Mouse (Mus musculus) liver, embryonic 13.5 days (tissue): Measurements from ENCODE around the gene Ltbp4. TPM values are rescaled to one million over a fixed set of nuclear protein-coding genes. Genes with fewer than 3 reads are reported as not detected.

Experiments used
- ATAC-seq: fragments of 200-750 bp; cut with Nextera tagmentation; 2 replicates; pipeline ENCODE4 v1.8.0; 2017; ENCODE audit warnings: low read depth, mild to moderate bottlenecking, moderate number of reproducible peaks, moderate library complexity
- DNase-seq: peaks from one replicate; pipeline ENCODE4 v3.0.0; 2022
- H3K27ac ChIP-seq: fragments of 300-500 bp; sonication (generic); 2 replicates; pipeline ENCODE4 v1.5.1; 2015; ENCODE audit warnings: moderate library complexity, mild to moderate bottlenecking, inconsistent platforms
- H3K27me3 ChIP-seq: fragments of 300-500 bp; sonication (generic); 2 replicates; pipeline ENCODE4 v1.6.1; 2015; ENCODE audit warnings: mild to moderate bottlenecking, inconsistent platforms
- H3K36me3 ChIP-seq: fragments of 300-500 bp; sonication (generic); 2 replicates; pipeline ENCODE4 v1.6.1; 2015; ENCODE audit warnings: mild to moderate bottlenecking, inconsistent platforms
- H3K4me1 ChIP-seq: fragments of 300-500 bp; sonication (generic); replicated peaks from 2 replicates; pipeline ENCODE4 v1.6.1; 2015; ENCODE audit warnings: inconsistent platforms
- H3K4me2 ChIP-seq: fragments of 300-500 bp; sonication (generic); 2 replicates; pipeline ENCODE4 v1.6.1; 2015; ENCODE audit warnings: inconsistent platforms, mild to moderate bottlenecking, moderate library complexity
- H3K4me3 ChIP-seq: fragments of 300-500 bp; sonication (generic); replicated peaks from 2 replicates; pipeline ENCODE4 v1.5.1; 2015; ENCODE audit warnings: mild to moderate bottlenecking, inconsistent platforms
- H3K9ac ChIP-seq: fragments of 300-500 bp; sonication (generic); 2 replicates; pipeline ENCODE4 v1.6.1; 2015; ENCODE audit warnings: mild to moderate bottlenecking, inconsistent platforms
- H3K9me3 ChIP-seq: fragments of 300-500 bp; sonication (generic); replicated peaks from 2 replicates; pipeline ENCODE4 v1.6.1; 2016; ENCODE audit warnings: inconsistent platforms
- WGBS: fragments of 180-500 bp; shearing (Covaris S2); methylation state at CpG from one replicate; pipeline ENCODE4 v1.1.7; 2015; ENCODE audit not compliant: insufficient replicate concordance; 5-methylcytosine and 5-hydroxymethylcytosine counted together
- polyA plus RNA-seq: library from polyadenylated mRNA; unstranded; fragments of >200 nt; fragmentation: Nextera tagmentation; extraction: Ambion mirVana; gene quantifications from 2 replicates; pipeline ENCODE4 v1.2.1, GENCODE M21; 2015

Ltbp4 gene
- polyA plus RNA-seq, 1 experiment from 2014 or later: 3.9 TPM

DNA sequence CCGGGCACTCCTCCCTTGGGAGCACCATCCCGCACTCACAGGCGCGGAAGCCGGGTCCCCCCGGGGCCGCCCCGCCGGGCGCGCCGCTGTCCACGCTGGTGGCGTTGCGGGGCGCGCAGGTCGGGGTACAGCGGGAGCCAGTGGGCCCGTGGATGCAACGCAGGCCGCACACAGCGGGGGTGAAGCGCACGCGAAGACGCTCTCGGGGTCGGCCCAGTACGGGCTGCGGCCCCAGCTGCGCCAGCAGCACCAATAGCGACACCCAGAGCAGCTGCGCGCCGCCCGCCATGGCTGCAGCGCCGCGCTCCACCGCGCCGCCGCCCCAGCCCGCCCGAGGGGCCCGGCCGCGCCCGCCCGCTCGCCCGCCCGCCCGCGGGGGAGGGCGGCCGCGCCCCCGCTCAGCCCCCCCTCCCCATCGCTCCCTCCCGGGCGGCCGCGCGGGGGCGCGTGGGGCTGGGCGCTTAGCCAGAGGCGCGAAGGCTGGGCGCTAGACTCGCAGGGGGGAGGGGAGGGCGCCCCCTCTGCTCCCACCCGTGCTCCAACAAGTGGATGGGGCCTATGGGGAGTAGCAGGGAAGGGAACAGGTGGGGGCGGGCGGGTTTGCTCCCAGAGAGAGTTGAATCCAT is 4.1 kb downstream of the Ltbp4 start:
- Histone ChIP-seq H3K27me3 (peaks cover 100% of the 10 kb centered on the region), H3K9ac (peak overlapping the region; percentile 22; the same call in 1 of the 2 replicates), H3K36me3 (no peaks in the 10 kb centered on the region), H3K27ac (no peak overlapping the region), H3K9me3 (no peaks in the 10 kb centered on the region), H3K4me2 (peak overlapping the region; percentile 73), H3K4me1 (peaks cover 75% of the 10 kb centered on the region), H3K4me3 (peak overlapping the region; percentile 45)
- DNase-seq: no peak
- WGBS: under 1% methylated on average over 57 of the region's 77 CpGs
- no peak for ATAC-seq

DNA sequence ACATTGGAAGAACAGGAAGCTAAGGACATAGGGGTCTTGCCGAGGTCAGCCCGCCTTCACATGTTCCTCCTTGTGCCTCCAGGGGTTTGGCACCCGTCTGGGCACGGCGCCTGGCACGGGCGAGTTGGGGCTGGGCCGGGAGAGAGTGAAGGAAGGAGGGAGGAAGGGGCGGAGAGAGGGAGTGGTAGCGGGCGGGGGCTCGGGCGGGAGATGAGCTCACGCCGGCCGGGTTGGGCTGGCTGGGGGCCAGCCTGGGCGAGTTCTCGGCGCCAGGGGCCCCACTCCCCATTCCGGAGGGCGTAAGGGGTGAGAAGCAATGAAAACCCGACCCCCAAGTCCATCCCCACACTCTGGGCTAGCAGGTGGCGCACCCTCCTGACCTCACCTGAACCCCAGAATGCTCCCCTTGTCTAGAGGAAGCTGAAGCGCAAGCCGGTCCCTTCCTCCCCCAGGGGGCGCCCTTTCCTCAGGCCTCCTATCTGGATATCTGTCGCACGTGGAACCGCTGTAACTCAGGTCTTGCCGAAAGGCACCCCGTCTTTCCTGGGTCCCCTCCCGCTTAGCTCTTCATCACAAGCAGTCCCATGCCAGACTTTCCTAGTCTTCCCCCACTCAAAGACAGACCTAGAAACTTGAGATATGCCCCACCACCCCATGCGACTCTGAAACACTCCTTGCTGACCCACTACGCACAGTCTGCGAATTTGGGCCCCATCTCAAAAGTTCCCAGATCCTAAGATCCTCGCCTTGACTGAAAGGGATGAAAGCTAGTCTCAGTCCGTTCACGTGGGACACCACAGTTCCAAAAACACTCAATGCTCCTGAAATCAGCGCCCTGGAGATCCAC is 4.9 kb downstream of the Ltbp4 start:
- no peak overlapping the region; the same call in 1 of the 2 replicates for H3K9ac ChIP-seq

DNA sequence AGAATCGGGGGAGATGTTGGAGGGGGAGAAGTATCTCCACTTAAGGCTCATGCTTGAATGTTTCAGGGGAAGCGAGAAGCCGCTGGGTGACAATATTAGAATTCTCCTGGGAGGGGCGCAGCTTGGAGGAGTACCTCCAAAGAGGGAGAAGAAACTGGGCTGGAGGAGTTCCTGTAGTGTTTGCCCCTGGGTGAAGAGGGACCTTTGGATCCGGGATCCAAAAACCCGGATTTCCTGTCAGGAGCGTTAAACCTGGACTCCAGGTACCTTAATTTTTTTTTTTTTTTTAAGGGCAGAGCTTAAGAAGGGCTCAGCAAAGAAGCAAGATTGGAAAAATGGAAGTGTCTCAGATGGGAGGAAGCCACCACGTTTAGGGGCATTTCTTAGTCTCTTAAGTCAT is 5.6 kb downstream of the Ltbp4 start:
- Histone ChIP-seq H3K36me3 (no peaks in the 10 kb centered on the region), H3K4me2 (peak overlapping the region; percentile 73), H3K9me3 (no peaks in the 10 kb centered on the region), H3K27ac (no peak overlapping the region), H3K4me3 (peak overlapping the region; percentile 45; the same call in 1 of the 2 replicates), H3K4me1 (peaks cover 68% of the 10 kb centered on the region), H3K27me3 (peaks cover 100% of the 10 kb centered on the region), H3K9ac (no peak overlapping the region)
- ATAC-seq: no peak
- WGBS: 5% methylated on average over 8 of the region's 8 CpGs
- no peak for DNase-seq

More for the DNA sequence above, 4.9 kb downstream of the Ltbp4 start:
- Histone ChIP-seq H3K27me3 (peaks cover 100% of the 10 kb centered on the region), H3K4me3 (peak overlapping the region; percentile 45), H3K4me2 (peak overlapping the region; percentile 73), H3K4me1 (peaks cover 74% of the 10 kb centered on the region), H3K27ac (no peak overlapping the region), H3K36me3 (no peaks in the 10 kb centered on the region), H3K9me3 (no peaks in the 10 kb centered on the region)
- no peak for ATAC-seq
- WGBS: 1% methylated on average over 39 of the region's 39 CpGs
- peak; percentile 71 for DNase-seq

DNA sequence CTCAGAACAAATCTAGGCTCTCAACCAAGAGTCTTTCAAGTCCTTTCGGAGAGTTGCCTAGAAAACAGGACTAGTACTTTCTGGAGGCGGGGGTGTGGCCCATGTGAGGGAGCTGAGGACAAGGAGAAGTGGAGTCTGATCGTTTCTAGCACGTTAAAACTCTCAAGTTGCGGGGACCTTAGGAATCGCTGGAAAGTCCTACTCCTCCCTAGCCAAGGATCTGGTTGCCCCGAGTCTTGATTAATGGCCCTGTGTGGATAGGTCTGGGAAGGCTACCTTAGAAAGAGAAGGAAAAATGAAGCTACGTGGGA is 6.0 kb downstream of the Ltbp4 start:
- Histone ChIP-seq H3K27ac (no peak overlapping the region), H3K4me3 (no peak overlapping the region; the same call in 1 of the 2 replicates), H3K9me3 (no peaks in the 10 kb centered on the region), H3K4me2 (peak overlapping the region; percentile 73), H3K9ac (no peak overlapping the region), H3K4me1 (peaks cover 64% of the 10 kb centered on the region), H3K36me3 (no peaks in the 10 kb centered on the region), H3K27me3 (peaks cover 100% of the 10 kb centered on the region)
- ATAC-seq (no peak), DNase-seq (no peak)
- WGBS: 6% methylated on average over 8 of the region's 8 CpGs

DNA sequence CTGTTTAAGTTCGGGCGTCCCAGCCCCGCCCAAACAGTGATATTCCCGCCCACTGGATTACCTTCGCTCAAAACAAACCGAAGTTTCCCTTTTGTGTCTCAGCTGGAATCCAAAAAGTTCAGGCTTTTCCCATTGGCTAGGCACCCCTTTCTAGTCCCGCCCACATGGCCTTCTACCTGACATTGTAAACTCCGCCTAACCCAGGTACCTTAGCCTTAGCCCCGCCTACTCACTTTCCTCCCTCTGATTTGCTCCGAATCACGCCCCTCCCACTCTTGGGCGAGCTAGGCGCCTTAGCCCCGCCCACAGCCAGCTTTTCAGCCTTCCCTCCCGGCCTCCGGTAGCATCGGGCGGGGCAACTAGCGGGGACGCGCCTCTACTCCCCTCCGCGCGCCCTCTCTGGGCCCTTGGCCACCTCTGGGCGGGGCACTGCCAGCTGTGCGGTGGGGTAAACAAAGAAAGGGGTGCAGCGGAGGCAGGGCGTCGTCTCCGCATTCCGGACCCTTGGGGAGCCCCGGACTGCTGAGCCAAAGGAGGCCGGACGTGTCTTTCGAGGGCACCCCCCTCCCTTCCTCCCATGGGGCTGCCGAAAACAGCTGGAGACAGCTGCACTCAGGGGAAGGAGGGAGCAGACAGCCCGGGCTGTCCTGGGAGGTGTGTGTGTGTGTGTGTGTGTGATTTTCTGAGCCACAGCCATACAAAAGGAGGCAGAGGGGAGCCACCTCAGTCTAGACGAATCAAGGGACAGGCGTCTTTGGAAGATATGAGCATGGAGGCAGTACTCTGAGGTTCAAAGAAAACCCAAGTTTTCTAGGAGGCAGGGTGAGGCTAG is 6.6 kb downstream of the Ltbp4 start:
- peak; percentile 64 for ATAC-seq
- Histone ChIP-seq H3K27ac (no peak overlapping the region), H3K9me3 (no peaks in the 10 kb centered on the region), H3K9ac (peak overlapping the region; percentile 5; the same call in 1 of the 2 replicates), H3K36me3 (no peaks in the 10 kb centered on the region), H3K27me3 (peaks cover 100% of the 10 kb centered on the region), H3K4me1 (peaks cover 59% of the 10 kb centered on the region), H3K4me3 (peak overlapping the region; percentile 54), H3K4me2 (peak overlapping the region; percentile 73)
- DNase-seq: peak; percentile 88
- WGBS: under 1% methylated on average over 39 of the region's 39 CpGs

DNA sequence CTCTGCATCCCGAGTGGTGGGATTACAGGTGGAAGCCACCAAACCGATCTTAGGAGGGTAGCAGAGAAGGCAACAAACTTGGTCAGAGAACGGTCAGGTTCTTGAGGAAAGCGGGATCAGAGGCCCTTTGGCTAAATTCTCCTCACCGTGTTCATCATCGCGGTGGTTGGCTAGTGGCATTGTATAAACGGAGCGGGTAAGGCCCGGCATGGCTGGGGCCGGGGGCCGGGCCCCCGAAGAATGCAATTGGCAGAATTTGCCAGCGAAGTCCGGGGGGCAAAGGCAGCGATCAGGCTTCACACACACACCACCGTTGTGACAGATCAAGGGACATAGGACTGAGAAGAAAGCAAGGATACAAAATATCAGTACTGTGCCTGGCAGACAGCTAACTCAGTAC is 7.5 kb downstream of the Ltbp4 start:
- Histone ChIP-seq H3K4me3 (peak overlapping the region; percentile 54), H3K36me3 (no peaks in the 10 kb centered on the region), H3K27ac (no peak overlapping the region), H3K4me2 (peak overlapping the region; percentile 73), H3K27me3 (peaks cover 100% of the 10 kb centered on the region), H3K4me1 (peaks cover 58% of the 10 kb centered on the region), H3K9me3 (no peaks in the 10 kb centered on the region), H3K9ac (no peak overlapping the region)
- ATAC-seq (no peak), DNase-seq (no peak)
- 13% methylated on average over 17 of the region's 17 CpGs for WGBS

DNA sequence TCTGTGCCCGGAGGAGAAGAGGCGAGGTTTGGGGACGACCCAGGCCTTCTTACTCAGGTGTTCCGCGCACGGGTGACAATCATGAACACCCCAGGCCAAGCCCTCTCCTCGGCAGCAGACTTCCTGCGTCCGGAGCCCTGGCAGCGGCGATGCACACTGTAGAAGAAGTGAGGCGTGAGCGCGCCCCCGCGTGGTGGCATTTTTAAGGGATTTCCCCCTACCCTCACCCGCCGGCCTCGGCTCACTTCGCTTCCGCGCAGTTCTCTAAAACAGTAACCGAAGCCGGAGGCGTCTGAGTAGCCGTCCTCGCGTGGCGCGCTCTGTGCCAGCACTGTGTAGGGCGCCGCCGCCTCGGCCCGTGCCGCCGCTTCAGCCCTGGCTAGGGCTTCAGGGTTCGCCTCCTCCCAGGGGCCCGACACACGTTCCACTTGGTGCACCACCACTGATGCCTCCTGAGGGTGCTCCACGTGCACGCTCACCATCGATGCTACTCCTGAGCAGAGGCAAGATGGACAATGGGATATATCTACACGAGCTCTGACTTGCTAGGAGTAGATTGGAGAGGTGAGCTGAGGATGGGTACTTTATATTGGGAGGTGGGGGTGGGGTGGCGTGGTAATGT is 8.1 kb downstream of the Ltbp4 start:
- Histone ChIP-seq H3K4me2 (peak overlapping the region; percentile 55), H3K27me3 (peaks cover 100% of the 10 kb centered on the region), H3K4me3 (peak overlapping the region; percentile 54), H3K4me1 (peaks cover 54% of the 10 kb centered on the region), H3K9me3 (no peaks in the 10 kb centered on the region), H3K9ac (no peak overlapping the region), H3K36me3 (no peaks in the 10 kb centered on the region), H3K27ac (no peak overlapping the region)
- 0 out of 2 replicates have a peak, but pooled peaks have one; percentile 25 for ATAC-seq
- 3% methylated on average over 45 of the region's 45 CpGs for WGBS
- DNase-seq: peak; percentile 56

DNA sequence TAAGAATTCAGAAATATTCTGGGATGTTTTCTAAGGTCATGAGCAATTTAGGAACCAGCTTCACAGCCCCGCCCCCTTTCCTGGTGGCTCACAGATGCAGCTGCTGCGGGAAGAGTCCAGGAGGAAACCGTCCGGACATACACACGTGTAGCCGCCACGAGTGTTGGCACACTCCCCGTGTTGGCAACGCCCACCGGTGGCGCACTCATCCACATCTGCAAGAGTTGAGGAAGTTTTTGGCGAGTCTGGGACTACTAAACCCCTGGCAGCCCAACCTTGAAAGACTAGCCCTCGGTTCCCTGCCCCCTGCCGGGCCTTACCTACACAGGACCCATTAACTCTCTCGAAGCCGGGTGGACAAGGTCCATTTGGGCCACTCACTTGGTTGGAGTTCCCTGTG is 8.8 kb downstream of the Ltbp4 start:
- ATAC-seq (no peak), DNase-seq (no peak)
- Histone ChIP-seq H3K36me3 (no peaks in the 10 kb centered on the region), H3K4me3 (no peak overlapping the region), H3K9ac (no peak overlapping the region), H3K4me1 (peaks cover 49% of the 10 kb centered on the region), H3K9me3 (no peaks in the 10 kb centered on the region), H3K27me3 (peaks cover 100% of the 10 kb centered on the region), H3K4me2 (no peak overlapping the region), H3K27ac (no peak overlapping the region)
- 24% methylated on average over 16 of the region's 16 CpGs for WGBS

DNA sequence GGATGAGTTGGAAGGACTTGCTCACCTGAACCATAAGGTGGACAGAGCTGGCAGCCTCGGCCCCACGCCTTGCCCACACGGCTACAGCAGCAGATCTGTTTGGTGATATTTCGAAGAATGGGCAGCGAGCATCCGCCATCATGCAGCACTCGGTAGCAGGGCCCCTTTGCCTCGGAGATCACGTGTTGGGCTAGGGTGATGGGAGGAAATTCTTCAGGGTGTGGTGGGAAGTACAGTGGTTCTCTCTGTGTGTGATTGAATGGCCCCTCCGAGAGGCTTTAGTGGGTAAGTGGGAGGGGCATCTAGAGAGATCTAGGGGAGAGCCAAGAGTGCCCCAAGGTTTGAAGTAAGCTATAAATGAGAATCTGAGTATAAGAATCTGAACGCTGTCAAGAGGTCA is 9.3 kb downstream of the Ltbp4 start:
- no peak overlapping the region for H3K27ac ChIP-seq
- no peaks in the 10 kb centered on the region for H3K9me3 ChIP-seq
- H3K4me3 ChIP-seq: no peak overlapping the region
- H3K9ac ChIP-seq: no peak overlapping the region
- DNase-seq: no peak
- ATAC-seq: no peak
- no peak overlapping the region for H3K4me2 ChIP-seq
- peaks cover 47% of the 10 kb centered on the region for H3K4me1 ChIP-seq
- H3K27me3 ChIP-seq: peaks cover 100% of the 10 kb centered on the region
- no peaks in the 10 kb centered on the region for H3K36me3 ChIP-seq
- WGBS: 57% methylated on average over 11 of the region's 11 CpGs

DNA sequence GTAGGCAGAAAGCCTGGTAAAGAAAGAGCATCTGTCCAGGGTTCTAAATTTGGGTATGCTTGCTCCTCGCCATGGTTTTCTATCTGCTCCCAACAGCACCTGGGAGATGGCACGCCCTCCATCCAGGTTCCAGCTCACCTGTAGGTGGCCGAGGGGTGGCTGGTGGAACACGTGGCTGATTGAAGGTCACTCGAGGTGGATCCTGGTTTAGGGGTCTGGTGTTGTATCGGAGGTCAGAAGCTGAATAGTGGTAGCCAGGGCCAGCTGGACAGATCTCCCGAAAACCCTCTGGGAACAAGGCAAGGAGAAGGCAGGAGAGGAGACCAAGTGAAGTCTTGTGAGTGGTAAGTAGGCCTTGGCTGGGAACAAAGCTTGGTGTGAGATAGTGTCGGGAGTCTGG is 10.0 kb downstream of the Ltbp4 start:
- Histone ChIP-seq H3K4me1 (peaks cover 41% of the 10 kb centered on the region), H3K4me2 (no peak overlapping the region), H3K9me3 (no peaks in the 10 kb centered on the region), H3K9ac (no peak overlapping the region), H3K27me3 (peaks cover 100% of the 10 kb centered on the region), H3K4me3 (no peak overlapping the region), H3K27ac (no peak overlapping the region), H3K36me3 (no peaks in the 10 kb centered on the region)
- ATAC-seq: no peak
- no peak for DNase-seq
- 76% methylated on average over 8 of the region's 8 CpGs for WGBS
